Mouse (Mus musculus): Measurements from ENCODE around the gene Btf3l4. TPM values are rescaled to one million over a fixed set of nuclear protein-coding genes. Genes with fewer than 3 reads are reported as not detected.

Btf3l4 gene
- polyA plus RNA-seq, 1 experiment from 2014 or later: 169 TPM

DNA sequence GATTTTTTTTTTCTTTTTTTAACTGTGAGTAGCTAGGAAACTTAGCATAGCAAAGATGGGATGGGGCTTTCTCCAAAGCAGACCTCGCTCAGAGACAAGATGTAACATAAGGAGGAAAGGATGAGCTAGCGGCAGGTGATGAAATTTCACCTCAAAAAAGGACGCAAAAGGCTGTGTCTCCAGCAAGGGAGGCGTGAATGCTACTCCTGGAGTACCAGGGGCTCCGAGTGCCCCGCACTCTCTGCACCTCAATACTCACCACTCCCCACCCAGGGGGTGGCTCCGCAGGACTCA, 53.7 kb downstream of the Btf3l4 start:
- Histone ChIP-seq H3K36me3 (ENCODE audit: control insufficient read depth, insufficient read depth, low read length) (no peaks in the 10 kb centered on the region), H3K9me3 (ENCODE audit: control insufficient read depth, low read length) (no peaks in the 10 kb centered on the region), H3K4me3 (ENCODE audit: low read depth, low read length) (peak overlapping the region; percentile 54), H3K4me1 (replicated peaks; ENCODE audit: control insufficient read depth, insufficient read depth, low read length) (0 out of 2 replicates have a peak, but pooled peaks cover 2% of the 10 kb centered on the region), H3K27ac (ENCODE audit: low read depth) (peak overlapping the region; percentile 97), H3K27me3 (replicated peaks; ENCODE audit: control insufficient read depth, insufficient read depth, low read length) (no peaks in the 10 kb centered on the region), H3K4me2 (ENCODE audit: low read length) (peak overlapping the region; percentile 70), H3K9ac (ENCODE audit: low read length) (peak overlapping the region; percentile 89)
- 0% methylated on average over 7 of the region's 7 CpGs for WGBS
- DNase-seq (ENCODE audit: low spot score) (no peak), ATAC-seq (replicated peaks; ENCODE audit: low FRiP score, low TSS enrichment, low read depth) (no peak)

GRCm38 (mm10) chr4:108768527-108768926, 64.9 kb downstream of the Btf3l4 start:
- Histone ChIP-seq H3K36me3 (ENCODE audit: control insufficient read depth, insufficient read depth, low read length) (no peaks in the 10 kb centered on the region), H3K9me3 (ENCODE audit: control insufficient read depth, low read length) (no peaks in the 10 kb centered on the region), H3K4me2 (ENCODE audit: low read length) (no peak overlapping the region), H3K4me1 (replicated peaks; ENCODE audit: control insufficient read depth, insufficient read depth, low read length) (no peaks in the 10 kb centered on the region), H3K27me3 (replicated peaks; ENCODE audit: control insufficient read depth, insufficient read depth, low read length) (no peaks in the 10 kb centered on the region), H3K4me3 (ENCODE audit: low read depth, low read length) (no peak overlapping the region), H3K9ac (ENCODE audit: low read length) (no peak overlapping the region), H3K27ac (ENCODE audit: low read depth) (no peak overlapping the region)
- ATAC-seq (replicated peaks; ENCODE audit: low FRiP score, low TSS enrichment, low read depth) (no peak), DNase-seq (ENCODE audit: low spot score) (no peak)

Other genes with a start within 250 kb of the Btf3l4 start
- gene Cc2d1b, start 213.7 kb downstream of the Btf3l4 start, polyA plus RNA-seq (2014; fragmentation: Nextera tagmentation; extraction: Ambion mirVana): 32.5 and 32.8 TPM in 2 replicates
- gene 3110021N24Rik, start 114.0 kb downstream of the Btf3l4 start, polyA plus RNA-seq (2014; fragmentation: Nextera tagmentation; extraction: Ambion mirVana): 1.6 and 1.9 TPM in 2 replicates
- gene Zfyve9, start 52.8 kb downstream of the Btf3l4 start, polyA plus RNA-seq (2014; fragmentation: Nextera tagmentation; extraction: Ambion mirVana): 4.5 and 4.9 TPM in 2 replicates
- gene Txndc12, start 987 bp upstream of the Btf3l4 start, polyA plus RNA-seq (2014; fragmentation: Nextera tagmentation; extraction: Ambion mirVana): 108 and 117 TPM in 2 replicates
- 58.5 and 60.5 TPM in 2 replicates for gene Kti12, start 14.2 kb upstream of the Btf3l4 start, polyA plus RNA-seq (2014; fragmentation: Nextera tagmentation; extraction: Ambion mirVana)
- 1.4 and 1.6 TPM in 2 replicates for gene A730015C16Rik, start 15.0 kb upstream of the Btf3l4 start, polyA plus RNA-seq (2014; fragmentation: Nextera tagmentation; extraction: Ambion mirVana)
- 14.5 and 16.9 TPM in 2 replicates for gene Rab3b, start 45.4 kb upstream of the Btf3l4 start, polyA plus RNA-seq (2014; fragmentation: Nextera tagmentation; extraction: Ambion mirVana)
- gene Nrd1, start 167.0 kb upstream of the Btf3l4 start, polyA plus RNA-seq (2014; fragmentation: Nextera tagmentation; extraction: Ambion mirVana): 45.8 and 47.9 TPM in 2 replicates